Mouse (Mus musculus) embryo, embryonic 11 days (tissue): ENCODE results near the gene Cap2.

Source experiments
- DNase-seq: peaks from one replicate; pipeline ENCODE4 v3.0.0-alpha.2; 2015

Gene Cap2

DNA sequence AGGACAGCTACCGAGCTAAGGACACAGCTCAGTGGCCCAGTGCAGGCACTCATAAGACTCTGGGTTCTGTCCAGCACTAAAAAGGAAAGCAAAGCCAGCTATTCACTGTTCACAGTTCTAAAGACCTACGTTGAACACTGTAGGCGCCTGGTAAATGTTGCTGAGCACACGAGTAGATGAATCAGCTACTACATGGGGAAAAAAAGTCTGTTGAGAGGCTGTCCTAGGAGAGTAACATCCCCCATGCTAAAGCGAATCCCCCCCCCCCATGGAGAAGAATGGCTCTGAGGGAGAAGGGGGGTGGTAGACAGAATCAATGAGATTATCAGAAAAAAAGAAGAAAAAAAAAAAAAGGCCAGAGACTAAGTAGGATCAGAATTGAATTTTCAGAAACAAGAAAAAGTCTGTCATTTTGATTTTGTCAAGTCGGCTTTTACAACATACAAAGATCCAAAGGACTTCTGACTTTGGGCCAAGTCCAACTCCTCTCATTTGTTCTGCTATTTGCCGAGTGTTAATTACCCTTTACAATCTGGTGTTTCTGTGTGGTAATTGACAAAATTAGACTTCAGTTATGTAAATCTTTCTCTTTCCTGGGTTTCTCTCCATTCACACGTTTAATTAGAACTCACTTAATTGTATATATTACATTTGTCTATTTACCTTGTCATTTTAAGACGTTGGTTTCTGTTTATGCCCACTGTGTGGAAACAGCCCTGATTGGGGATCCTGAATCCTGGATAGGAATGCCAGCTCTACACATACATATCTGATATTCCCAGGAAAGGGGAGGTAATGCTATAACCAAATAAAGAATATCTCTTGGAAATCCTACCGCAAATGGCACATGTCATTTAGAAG, 139.2 kb downstream of the Cap2 start:
- DNase-seq: no peak

DNA sequence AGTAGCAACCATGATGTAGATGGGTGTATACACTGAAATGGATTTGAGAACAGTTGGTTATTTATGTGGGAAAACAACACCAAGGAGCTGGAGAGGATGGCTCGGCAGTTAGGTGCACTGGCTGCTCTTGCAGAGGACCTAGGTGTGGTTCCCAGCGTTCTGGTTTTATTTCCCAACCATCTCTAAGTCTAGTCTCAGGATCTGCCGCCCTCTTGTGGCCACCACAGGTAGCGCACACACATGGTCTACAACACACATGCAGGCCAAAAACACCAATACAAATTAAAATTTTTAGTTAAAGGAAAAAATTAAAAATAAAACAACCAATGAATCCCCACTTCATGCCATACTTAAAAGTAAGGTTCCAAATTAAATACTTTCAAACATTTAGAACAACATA, 140.7 kb downstream of the Cap2 start:
- DNase-seq: no peak

DNA sequence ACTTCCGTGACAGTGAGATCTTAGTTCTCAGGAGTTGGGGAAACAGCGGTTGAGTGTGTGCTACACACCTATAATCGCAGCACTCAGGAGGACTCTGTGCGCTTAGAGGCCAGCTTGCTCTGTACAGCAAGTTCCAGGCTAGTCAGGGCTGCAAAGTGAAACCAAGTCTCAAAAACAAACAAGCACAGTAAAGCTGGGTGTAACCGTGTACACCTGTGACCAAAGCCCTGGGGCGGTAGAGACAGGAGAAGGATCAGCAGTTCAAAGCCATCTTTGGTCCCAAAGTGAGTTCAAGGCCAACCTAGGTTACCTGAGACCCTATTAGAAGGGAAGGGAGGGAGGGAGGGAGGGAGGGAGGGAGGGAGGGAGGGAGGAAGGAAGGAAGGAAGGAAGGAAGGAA, 142.5 kb downstream of the Cap2 start:
- DNase-seq: no peak

DNA sequence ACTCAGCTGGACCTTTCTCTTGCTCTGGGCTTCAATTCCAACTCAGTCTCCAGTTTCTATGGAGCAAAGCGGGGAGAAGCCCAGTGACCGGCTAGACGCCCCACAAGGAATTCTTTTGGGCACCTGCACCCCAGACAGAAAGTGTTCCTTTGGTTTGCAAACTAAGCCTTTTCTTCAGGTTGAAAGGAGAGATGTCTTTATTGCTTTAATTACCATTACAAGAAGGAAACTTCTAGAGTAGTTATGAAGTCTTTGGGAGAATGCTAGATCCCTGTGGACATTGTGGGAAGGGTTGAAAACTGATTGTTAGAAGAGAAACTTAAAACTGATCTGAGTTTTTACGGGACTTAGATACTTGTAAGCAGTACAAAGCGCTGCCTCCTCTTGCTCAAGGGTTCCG, 143.8 kb downstream of the Cap2 start:
- no peak for DNase-seq

DNA sequence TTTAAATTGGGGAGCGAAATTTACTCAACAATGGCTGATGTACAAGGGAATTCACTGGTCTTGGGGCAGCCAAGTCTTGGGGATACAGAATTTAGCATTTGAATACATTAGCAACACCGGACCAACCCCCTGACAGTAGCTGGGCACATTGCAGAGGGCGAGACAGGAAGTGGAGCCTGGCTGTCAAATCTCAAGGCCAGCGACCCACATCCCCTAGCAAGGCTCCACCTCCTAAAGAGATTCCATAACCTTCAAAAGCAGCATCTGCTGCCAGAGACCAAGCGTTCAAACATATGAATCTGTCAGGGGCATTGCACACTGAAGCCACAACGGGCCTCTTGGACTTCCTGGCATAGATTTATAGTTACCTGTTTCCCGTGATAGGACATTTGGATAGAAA, 150.2 kb downstream of the Cap2 start:
- no peak for DNase-seq

DNA sequence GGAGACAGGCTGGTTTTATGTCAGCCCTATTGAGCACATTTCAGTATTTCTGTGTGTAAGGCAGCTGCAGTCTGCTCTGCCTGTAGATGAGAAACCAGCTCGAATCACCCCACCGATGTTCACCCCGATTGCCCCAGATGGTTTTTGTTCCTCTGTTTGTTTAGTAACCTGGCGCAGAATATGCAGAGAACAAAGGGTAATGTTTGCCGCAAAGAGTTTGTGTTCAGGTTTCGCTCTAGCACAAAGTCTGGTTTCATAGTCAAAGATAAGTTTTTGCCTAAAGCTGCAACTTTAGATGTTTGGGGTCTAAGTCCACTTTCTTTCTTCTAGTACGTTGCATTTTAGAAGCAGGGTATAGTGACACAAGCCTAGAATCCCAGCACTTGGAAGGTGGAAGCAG, 151.0 kb downstream of the Cap2 start:
- DNase-seq: no peak

DNA sequence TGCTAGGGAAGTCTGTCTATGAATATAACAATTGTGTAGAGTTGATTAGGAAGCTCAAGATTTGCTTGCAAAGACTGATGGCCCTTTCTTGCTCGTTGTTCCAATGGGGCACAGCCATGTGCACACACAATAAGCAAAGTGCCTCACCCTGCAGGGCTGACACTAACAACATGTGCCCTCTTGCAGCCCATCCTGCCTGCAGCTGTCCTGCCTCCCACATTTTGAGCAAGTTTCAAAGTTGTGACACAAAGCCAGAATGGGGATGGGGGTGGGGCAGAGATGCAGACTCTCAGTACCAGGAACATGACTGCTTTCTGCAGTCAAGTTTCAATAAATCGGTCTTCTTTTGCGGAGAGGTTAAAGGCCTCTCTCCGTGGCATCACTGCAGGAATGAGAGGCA, 152.0 kb downstream of the Cap2 start:
- DNase-seq: no peak

DNA sequence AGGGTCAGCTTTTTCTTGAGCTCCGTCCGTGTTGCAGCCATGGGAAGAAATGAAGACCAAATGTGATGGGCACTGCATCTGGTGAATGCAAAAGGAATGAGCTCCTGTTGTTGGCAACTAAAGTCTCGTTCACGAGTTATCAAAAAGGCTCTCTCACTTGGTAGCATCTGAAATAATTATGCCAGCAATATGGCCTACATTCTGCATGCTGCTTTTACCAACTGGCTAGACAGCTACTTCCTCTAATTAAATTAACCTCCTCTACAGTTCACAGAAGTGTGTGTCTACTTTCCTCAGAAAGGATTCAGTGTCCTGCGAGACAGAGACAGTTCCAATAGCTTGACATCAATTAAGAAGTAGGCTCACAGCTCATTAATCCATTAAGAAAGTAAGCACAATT, 152.9 kb downstream of the Cap2 start:
- DNase-seq: no peak

DNA sequence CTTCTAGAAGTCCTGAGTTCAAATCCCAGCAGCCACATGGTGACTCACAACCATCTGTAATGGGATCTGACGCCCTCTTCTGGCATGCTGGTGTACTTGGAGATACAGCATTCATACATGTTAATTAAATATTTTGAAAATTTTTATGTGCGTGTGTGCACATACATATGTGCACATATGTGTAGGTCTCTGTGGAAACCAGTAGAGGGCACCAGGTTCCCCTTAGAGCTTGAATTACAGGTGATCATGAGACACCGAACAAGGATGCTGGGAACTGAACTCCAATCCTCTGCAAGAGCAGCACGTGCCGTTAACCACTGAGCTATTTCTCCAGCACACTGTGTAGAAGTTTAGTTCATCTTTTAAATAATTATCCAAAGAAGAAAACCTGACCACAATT, 157.6 kb downstream of the Cap2 start:
- no peak for DNase-seq

DNA sequence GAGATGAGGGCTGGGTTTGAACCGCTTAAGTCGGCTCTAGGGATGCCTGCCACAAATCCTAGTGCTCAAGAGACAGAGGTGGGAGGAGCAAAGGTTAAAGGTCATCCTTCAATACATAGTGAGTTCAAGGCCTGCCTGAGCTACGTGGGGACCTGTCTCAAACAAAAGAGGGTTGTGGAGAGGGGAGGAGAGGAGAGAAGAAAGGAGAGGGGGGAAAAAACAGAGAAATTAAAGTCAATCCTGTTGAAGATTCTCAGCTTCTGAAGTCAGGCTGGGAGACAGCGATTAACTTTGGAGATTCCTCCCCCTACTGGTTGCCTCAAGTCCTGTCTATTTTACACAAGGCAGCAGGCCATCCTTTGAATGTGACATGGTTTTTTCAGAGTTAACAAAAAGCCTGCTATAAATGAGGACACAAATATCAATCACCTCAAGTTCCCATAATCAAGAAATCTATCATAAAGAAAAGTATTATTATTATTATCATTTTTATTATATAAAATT, 161.9 kb downstream of the Cap2 start:
- peak; percentile 69 for DNase-seq

DNA sequence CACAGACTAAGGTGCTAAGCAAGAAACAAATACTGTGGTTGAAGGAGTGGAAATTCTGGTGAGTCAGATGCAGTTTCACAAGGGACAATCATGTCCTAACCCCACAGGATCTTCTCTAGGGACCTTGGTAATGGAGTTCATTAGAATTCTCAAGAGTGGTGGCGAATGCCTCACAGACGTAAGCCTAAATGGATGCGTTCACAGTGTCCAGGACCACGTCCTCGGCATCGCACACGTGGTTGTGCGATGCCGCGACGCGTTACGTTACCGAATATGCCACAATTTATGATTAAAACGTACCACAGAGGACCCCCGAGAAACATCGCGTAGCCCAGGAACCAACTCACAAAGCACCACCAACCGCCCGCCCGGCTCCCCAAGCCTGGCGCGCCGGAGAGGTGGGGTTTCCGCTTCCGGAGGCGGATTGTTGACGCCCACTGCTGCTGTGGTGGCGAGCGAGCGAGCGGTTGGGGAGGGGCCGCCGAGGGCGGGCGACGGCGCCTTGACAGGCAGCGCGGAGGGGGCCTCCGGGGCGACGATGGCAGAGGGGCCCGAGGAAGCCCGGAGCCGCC, 167.5 kb downstream of the Cap2 start, which contains the start of gene Fam8a1:
Gene Fam8a1 (plus strand): TSS at position 475 of the 572 bp plus-strand sequence.
- DNase-seq: peak; percentile 93

DNA sequence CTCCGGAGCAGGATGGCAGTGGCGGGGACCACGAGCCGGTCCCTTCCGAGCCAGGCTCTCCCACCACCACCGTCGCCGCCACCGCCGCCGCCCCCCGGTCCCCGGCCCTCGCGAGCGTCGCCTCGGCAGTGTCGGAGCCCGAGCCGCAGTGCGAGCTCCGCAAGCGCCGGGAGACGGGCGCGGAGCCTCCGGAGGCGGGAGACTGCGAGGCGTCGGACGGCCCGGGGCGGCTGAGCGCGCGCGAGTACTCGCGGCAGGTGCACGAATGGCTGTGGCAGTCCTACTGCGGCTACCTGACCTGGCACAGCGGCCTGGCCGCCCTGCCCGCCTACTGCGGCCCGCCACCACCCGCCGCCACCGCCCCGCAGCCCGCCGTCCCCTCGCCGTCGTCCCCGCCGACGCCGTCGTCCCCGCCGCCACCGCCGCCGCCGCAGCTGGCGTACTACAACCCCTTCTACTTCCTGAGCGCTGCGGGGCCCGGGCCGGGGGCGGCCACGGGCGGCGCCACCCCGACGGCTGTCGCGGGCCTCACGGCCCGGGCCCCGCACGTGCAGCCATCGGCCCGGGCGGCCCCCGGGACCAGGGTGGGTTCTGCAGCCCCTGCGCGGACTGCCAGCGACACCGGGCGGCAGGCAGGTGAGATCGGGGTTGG, 168.1 kb downstream of the Cap2 start:
- peak; percentile 57 for DNase-seq

DNA sequence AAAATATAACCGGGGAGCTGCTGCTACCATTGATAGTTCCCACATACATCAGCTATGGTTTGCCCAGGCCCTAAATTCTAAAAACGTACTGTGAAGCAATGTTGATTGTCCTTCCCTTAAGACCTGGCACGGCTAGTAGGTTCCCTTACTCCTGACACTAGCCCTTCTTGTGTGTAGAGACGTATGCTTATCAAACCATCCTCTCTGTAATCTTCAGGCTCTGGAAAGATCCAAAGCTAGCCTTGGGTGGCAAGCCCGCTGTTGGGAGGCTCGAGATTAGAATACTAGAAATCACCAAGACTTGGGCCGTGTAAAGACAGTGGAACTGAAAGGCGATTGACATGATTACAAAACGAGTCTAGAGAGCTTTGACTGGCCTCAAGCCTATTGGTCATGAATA, 168.9 kb downstream of the Cap2 start:
- DNase-seq: no peak

DNA sequence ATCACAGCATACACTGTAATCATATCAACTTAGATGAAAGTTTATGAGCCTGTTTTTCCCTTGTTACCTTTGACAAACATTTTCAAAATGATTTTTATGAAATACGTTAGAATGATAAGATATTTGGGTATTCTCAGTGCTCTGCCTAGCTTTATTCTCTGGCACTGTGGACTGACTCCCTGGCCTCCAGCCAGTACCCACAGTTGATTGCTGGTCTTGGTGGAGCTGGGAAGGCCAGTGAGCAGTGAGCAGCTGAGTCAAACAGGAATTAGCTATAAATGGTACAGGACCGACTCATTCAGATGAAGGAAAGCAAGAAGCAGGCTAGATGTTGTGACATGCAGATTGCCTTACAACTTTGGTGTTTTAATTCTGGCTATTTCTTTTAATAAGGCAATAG, 173.0 kb downstream of the Cap2 start:
- DNase-seq: no peak

DNA sequence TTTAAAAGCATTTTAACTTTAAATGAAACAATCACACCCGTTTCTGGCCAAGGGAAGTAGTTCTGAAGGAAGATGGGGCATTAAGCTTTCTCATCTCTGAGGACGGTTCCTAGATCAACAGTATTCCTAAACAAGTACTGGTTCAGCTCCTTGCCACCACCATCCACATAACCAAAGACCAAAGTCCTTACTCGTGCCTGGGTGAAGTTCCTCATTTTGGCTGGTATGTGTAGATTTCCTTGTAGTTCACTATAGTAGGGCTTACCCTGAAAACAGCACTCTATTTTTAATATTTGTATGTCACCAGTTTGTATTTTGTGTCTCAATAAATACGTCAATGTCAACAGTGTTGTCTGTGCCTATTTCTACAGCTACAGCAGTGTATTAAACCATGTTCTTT, 176.1 kb downstream of the Cap2 start:
- no peak for DNase-seq

DNA sequence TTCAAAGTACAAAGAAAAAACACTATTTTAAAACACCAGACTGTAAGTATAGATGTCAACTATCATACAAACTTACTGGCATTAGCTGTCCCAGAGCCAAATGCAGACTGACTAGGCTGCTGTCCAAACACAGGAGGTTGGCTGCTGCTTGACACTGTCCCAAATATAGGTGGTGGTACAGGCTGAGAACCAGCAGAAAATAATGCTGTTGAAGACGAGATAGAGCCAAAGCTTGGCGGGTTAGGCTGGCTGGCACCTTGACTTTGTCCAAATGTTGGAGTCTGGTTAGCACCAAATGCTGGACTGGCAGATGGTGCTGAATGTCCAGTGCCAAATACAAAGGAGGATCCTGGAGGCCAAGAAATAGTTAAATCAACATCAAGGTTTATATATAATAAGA, 181.3 kb downstream of the Cap2 start:
- no peak for DNase-seq

DNA sequence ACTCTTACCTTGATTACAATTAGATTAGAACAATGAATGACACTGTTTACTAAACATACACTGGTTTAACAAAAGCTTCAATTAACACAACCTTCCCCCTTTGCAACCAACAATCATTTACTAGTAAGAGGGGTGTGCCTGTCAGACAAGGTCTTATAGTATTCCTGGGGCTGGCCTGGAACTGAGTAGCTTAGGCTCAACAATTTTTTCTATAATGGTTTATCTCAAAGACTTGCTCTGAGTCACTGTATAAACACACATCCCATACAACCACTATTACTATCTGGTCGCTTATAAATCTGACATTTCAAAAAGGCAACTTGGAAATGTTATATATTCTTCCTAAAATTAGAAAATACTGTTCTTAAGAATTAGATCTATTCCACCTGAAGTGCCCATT, 181.7 kb downstream of the Cap2 start:
- DNase-seq: no peak

DNA sequence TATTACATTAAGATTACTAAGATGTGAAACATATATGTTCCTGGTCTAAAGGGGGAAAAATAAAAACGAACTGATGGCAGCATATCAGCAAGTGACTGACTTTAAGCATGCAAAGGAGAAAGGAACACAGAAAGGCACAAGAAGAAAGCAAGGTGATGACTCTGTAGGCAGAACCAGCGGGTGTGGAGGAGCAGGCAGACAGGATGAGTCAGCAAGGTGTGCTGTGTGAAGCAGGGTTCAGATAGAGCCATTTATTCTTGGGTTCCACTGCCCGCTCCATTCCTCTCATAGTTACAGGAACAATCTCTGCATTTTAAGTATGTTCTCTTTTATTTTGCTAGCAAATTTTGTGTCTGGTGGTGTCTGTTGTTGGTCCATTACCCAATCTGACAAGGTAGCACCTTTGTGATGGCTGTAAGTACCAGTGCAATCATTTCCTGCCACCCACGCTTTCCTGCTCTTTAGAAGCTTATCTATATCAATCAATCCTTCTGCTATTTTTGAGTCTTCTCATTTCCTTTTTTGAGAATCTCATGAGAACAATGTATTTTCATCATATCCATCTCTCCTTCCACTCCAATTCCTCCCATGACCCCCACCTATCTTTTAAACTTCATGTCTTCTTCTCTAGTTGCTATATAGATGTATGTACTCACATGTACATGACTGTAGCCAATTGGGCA, 189.1 kb downstream of the Cap2 start:
- DNase-seq: no peak

DNA sequence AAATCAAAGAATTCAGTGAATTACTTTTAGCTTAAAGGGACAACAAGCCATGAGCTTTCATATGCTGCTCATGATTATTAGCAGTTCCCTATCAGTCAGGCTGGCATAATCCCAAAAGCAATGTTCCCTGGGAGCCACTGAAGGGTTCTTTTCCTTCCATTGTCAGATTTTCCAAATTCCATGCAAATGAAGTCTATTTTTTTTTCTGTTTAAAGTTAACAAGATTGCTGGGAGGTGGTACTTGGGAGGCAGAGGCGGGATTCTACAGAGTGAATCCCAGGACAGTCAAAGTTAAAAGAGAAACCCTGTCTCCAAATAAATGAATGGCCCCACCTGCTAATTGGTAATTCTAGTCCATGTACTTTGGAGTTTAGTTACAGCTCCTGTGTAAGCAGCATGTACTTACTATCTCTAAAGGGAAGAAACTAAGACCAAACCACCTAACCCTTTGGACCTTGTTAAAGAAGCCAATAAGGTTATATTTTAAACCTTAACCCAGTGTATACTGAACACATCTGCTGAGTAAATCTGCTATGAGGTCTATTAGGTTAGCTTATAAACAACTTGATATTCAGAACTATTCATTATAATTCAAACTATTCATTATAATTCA, 193.8 kb downstream of the Cap2 start:
- DNase-seq: no peak

DNA sequence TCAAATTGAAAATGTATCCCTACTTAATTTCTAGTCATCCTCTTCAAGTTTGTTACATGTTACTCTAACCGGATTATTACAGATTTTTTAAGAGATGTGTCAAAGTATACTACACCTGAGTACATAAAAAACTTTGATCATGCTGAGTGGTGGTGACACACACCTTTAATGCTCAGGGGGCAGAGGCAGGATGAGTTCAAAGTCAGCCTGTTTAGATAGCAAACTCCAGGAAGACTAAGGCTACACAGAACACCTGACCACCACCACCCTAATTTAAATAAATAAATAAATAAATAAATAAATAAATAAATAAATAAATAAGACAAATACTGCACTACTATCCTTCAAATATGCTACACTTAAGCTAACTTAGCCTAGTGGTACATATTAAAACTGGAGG, 194.3 kb downstream of the Cap2 start:
- DNase-seq: no peak

DNA sequence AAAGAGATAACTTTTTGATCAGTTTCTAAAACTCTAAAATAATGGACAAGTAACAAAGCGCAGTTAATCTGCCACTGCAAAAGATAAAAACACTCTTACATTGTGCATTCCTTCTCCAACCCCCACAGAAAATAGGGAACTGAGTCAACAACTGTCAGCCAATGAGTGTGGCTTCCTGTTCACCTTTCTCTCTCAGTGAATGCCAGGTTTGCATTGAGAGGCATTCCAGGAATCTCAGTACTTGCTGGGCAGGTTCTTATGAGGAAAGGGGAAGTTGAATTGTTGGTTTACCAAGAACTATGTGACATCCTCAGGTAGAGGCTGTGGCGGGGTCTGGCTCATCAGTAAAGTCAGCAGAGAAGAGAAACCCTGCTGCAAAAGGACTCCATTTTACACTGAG, 195.1 kb downstream of the Cap2 start:
- no peak for DNase-seq

DNA sequence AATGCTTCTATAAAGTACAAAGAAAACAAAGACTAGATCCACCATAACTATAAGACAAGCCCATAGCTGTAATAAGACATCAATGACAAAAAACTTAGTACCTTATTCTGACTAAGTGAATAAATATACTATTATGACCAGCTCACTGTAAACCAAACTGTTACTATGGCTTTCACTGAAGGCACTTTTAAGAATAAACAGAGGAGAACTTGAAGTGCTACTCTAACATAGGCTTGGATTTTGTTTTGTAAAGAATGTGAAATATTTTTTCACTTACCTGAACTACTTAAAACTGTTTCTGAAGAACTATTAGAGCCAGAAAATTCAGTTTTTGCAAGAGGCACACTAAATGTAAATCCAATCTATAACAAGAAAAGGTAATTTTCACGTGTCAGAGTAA, 197.7 kb downstream of the Cap2 start:
- no peak for DNase-seq
